ENCODE assay signal across 33 mouse cellular contexts in the genomic region with DNA sequence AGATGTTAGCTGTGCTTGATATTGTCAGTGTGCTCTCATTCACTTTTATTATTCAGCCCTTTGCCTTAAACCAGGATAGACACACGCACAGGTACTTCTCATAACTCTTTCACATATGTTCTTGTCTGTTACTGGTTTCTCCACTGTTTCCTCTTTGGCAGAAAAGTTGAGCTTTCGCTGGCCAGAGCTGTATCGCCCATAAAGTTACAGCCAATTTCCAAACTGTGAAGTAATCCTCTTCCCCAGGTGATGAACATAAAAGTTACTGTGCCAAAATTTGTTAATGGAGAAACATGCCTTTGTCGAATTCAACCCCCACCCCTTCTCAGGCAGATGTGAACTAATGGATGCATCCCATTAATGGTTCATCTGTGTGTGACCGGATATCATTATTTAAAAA.
"Had no signal": no experiment of that assay in that cellular context is flagged by ENCODE, and none has a peak within 500 bp of the region (broad histone marks: within the 10 kb centered on the region; RNA-seq: fewer than 3 reads in every experiment).

No protein-coding gene starts in this region.

- ATAC-seq: hindbrain, embryonic 16.5 days; hindbrain, postnatal 0 days; intestine, embryonic 15.5 days; intestine, embryonic 16.5 days; intestine, postnatal 0 days had no signal

- H3K36me3 ChIP-seq: intestine, embryonic 15.5 days had no signal

- H3K27me3 ChIP-seq: heart, embryonic 12.5 days; heart, embryonic 13.5 days; heart, embryonic 15.5 days; hindbrain, embryonic 12.5 days; hindbrain, embryonic 13.5 days; hindbrain, embryonic 15.5 days; intestine, embryonic 15.5 days; kidney, embryonic 15.5 days had no signal

- DNase-seq: heart, postnatal 10 days; heart, postnatal 14 days; heart, postnatal 36 days; heart, postnatal 4 days; kidney, adult 11 months; kidney, adult 18-20 months; kidney, adult 2 months; kidney, adult 8-10 months; kidney, adult 9 months; kidney, postnatal 10 days; kidney, postnatal 14 days; kidney, postnatal 25 days; kidney, postnatal 36 days; kidney, postnatal 4 days; layer of hippocampus, adult 9-11 months; layer of hippocampus, postnatal 36 days had no signal

- H3K9me3 ChIP-seq: heart, embryonic 12.5 days; heart, embryonic 13.5 days; heart, embryonic 15.5 days; hindbrain, embryonic 10.5 days; hindbrain, embryonic 12.5 days; hindbrain, embryonic 13.5 days; hindbrain, embryonic 15.5 days; intestine, embryonic 15.5 days; kidney, embryonic 15.5 days had no signal

- H3K27ac ChIP-seq: heart, embryonic 13.5 days; heart, embryonic 15.5 days; hindbrain, embryonic 10.5 days; hindbrain, embryonic 12.5 days; hindbrain, embryonic 13.5 days; hindbrain, embryonic 14.5 days; hindbrain, embryonic 15.5 days; hindbrain, postnatal 0 days; intestine, embryonic 15.5 days; kidney, embryonic 15.5 days; kidney, postnatal 0 days; layer of hippocampus, adult 2 months; left cerebral cortex, adult 2 months had no signal

- H3K4me3 ChIP-seq: heart, embryonic 12.5 days; heart, embryonic 13.5 days; heart, embryonic 15.5 days; hindbrain, embryonic 10.5 days; hindbrain, embryonic 12.5 days; hindbrain, embryonic 13.5 days; hindbrain, embryonic 15.5 days; intestine, embryonic 15.5 days; kidney, embryonic 15.5 days; layer of hippocampus, adult 2 months; left cerebral cortex, adult 2 months had no signal

- H3K4me1 ChIP-seq: heart, embryonic 12.5 days; heart, embryonic 15.5 days; hindbrain, embryonic 10.5 days; hindbrain, embryonic 12.5 days; intestine, embryonic 15.5 days; kidney, embryonic 15.5 days had no signal
